38 mouse cellular contexts compared by ENCODE assay signal in genomic region chr9:19691426-19691825, GRCm38 (mm10). TPM values are rescaled to one million over a fixed set of nuclear protein-coding genes. Genes with fewer than 3 reads are reported as not detected.
"Had no signal": no experiment of that assay in that cellular context is flagged by ENCODE, and none has a peak within 500 bp of the region (broad histone marks: within the 10 kb centered on the region; RNA-seq: fewer than 3 reads in every experiment).

No protein-coding gene starts in this region.

- H3K27me3 ChIP-seq: heart, embryonic 13.5 days; heart, embryonic 15.5 days; hindbrain, embryonic 13.5 days; hindbrain, embryonic 15.5 days; limb, embryonic 13.5 days; limb, embryonic 15.5 days; liver, embryonic 12.5 days had no signal

- H3K4me3 ChIP-seq: heart, adult 2 months; heart, embryonic 13.5 days; heart, embryonic 15.5 days; hindbrain, embryonic 13.5 days; hindbrain, embryonic 15.5 days; limb, embryonic 13.5 days; limb, embryonic 15.5 days; liver, embryonic 12.5 days had no signal

- H3K27ac ChIP-seq: heart, adult 2 months; heart, embryonic 13.5 days; heart, embryonic 15.5 days; hindbrain, embryonic 13.5 days; hindbrain, embryonic 15.5 days; hindbrain, postnatal 0 days; limb, embryonic 13.5 days; limb, embryonic 15.5 days; liver, embryonic 12.5 days; liver, embryonic 14.5 days had no signal

- H3K36me3 ChIP-seq: heart, embryonic 13.5 days; heart, embryonic 15.5 days; hindbrain, embryonic 13.5 days; hindbrain, embryonic 15.5 days; limb, embryonic 13.5 days; limb, embryonic 15.5 days; liver, embryonic 12.5 days had no signal

- DNase-seq: gastrocnemius, postnatal 14 days; gastrocnemius, postnatal 36 days; heart, adult 2 months; heart, postnatal 14 days; heart, postnatal 36 days; kidney, adult 11 months; kidney, postnatal 10 days; layer of hippocampus, adult 9-11 months; layer of hippocampus, postnatal 36 days; left cerebral cortex, postnatal 4 days had no signal

- H3K9me3 ChIP-seq: heart, embryonic 15.5 days; hindbrain, embryonic 15.5 days; limb, embryonic 15.5 days; liver, embryonic 12.5 days had no signal

- H3K9ac ChIP-seq: heart, embryonic 13.5 days; heart, embryonic 15.5 days; hindbrain, embryonic 13.5 days; hindbrain, embryonic 15.5 days; limb, embryonic 13.5 days; limb, embryonic 15.5 days; liver, embryonic 12.5 days; liver, embryonic 14.5 days had no signal

- H3K4me1 ChIP-seq: heart, embryonic 13.5 days; heart, embryonic 15.5 days; hindbrain, embryonic 13.5 days; hindbrain, embryonic 15.5 days; limb, embryonic 13.5 days; limb, embryonic 15.5 days; liver, embryonic 12.5 days had no signal

RNA-seq across cellular contexts. Expression of gene Olfr857, which starts 17.8 kb away (rescaled TPM):
- total RNA-seq: gastrocnemius, adult 18-20 months; gastrocnemius, adult 8-10 months; gastrocnemius, postnatal 14 days; gastrocnemius, postnatal 36 days; granulocyte monocyte progenitor cell, adult 5-6 weeks; heart, adult 2 months; heart, postnatal 14 days; heart, postnatal 36 days; hematopoietic stem cell, adult 5-6 weeks; hindbrain, postnatal 0 days; layer of hippocampus, adult 18-20 months; layer of hippocampus, adult 8-10 months; layer of hippocampus, postnatal 14 days; layer of hippocampus, postnatal 36 days; left cerebral cortex, adult 18-20 months; left cerebral cortex, postnatal 10 days; left cerebral cortex, postnatal 25 days; left cerebral cortex, postnatal 4 days had no signal
- polyA plus RNA-seq: heart, adult 2 months; heart, embryonic 11.5 days; heart, embryonic 13.5 days; heart, embryonic 15.5 days; heart, postnatal 0 days; hindbrain, embryonic 11.5 days; hindbrain, embryonic 13.5 days; hindbrain, embryonic 15.5 days; hindbrain, postnatal 0 days; intestine, embryonic 14.5 days; intestine, embryonic 16.5 days; kidney, embryonic 14.5 days; kidney, embryonic 16.5 days; large intestine, adult 2 months; limb, embryonic 11.5 days; limb, embryonic 13.5 days; limb, embryonic 15.5 days; liver, embryonic 12.5 days; liver, embryonic 14.5 days had no signal
